Mouse (Mus musculus) bone marrow macrophage, adult 2 months (primary cell): Measurements from ENCODE around the gene Gm19402.
"Not testable (repeated sequence)": the region's sequence is repeated elsewhere in the genome, so short reads cannot be mapped to it uniquely, and the experiment has no call there.

Experiments
- CTCF ChIP-seq: IDR thresholded peaks from 2 replicates; pipeline ENCODE4 v1.5.1; 2012; ENCODE audit warnings: low read depth, mild to moderate bottlenecking, low read length, moderate library complexity
- POLR2A ChIP-seq: IDR thresholded peaks from 2 replicates; pipeline ENCODE4 v1.6.1; 2012; ENCODE audit warnings: mild to moderate bottlenecking, low read depth, low read length, borderline replicate concordance

DNA sequence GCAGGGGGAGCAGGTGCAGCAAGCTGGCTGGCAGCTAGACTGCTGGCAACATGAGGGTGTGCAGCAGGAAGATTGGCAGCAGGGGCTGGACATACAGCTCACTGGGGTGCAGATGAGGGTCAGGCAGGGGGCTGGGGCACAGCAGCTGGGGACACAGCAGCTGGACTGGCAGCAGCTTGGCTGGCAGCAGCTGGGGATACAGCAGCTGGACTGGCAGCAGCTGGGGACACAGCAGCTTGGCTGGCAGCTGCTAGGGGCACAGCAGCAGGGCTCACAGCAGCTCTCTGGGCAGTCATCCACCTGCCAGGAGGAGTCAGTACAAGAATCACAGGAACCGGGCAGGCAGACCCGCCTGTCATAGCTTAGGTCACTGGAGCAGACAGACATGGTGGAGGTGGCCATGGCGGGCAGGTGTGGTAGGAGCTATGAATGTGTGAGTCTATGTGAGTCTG lies at the start of gene Gm19402:
- not testable (repeated sequence) for TF ChIP-seq POLR2A, CTCF
